Mouse (Mus musculus): ENCODE results near the gene Dlgap4. TPM values are rescaled to one million over a fixed set of nuclear protein-coding genes. Genes with fewer than 3 reads are reported as not detected.

Gene Dlgap4
- polyA plus RNA-seq, 1 experiment from 2014 or later, result 230 TPM

DNA sequence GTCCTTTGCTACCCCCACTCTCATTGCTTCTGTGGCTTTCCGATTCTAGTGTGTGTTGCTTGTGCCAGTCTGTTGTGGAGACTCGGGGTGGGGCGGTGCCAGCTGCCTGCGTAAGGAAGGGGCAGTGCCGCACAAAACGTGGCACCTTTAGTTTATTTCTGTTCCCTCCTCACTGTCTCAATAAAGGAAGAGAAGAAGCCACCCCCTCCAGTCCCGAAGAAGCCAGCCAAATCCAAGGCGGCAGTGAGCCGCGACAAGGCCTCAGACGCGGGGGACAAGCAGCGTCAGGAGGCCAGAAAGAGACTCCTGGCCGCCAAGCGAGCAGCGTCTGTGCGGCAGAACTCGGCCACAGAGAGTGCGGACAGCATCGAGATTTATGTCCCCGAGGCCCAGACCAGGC is 149.0 kb downstream of the Dlgap4 start:
- 0 out of 2 replicates have a peak, but pooled peaks cover 2% of the 10 kb centered on the region for H3K4me1 ChIP-seq (ENCODE audit: control insufficient read depth, insufficient read depth, low read length)
- no peak overlapping the region for H3K4me2 ChIP-seq (ENCODE audit: low read depth, low read length)
- peak overlapping the region; percentile 62 for H3K27ac ChIP-seq (ENCODE audit: low read depth, low read length)
- H3K4me3 ChIP-seq (ENCODE audit: low read depth, low read length), result no peak overlapping the region
- H3K27me3 ChIP-seq (ENCODE audit: control insufficient read depth, insufficient read depth, low read length), result no peaks in the 10 kb centered on the region
- no peak for ATAC-seq (ENCODE audit: low read depth)
- H3K9me3 ChIP-seq (ENCODE audit: control insufficient read depth, low read length), result no peaks in the 10 kb centered on the region
- no peak overlapping the region for H3K9ac ChIP-seq (replicated peaks; ENCODE audit: low read depth, low read length)
- WGBS, result 52% methylated on average over 21 of the region's 21 CpGs
- peaks cover 63% of the 10 kb centered on the region; the same call in 1 of the 2 replicates for H3K36me3 ChIP-seq (ENCODE audit: control insufficient read depth, insufficient read depth, low read length)

GRCm38 (mm10) chr2:156763101-156763500 is 149.6 kb downstream of the Dlgap4 start:
- Histone ChIP-seq H3K9ac (replicated peaks; ENCODE audit: low read depth, low read length) (no peak overlapping the region), H3K4me3 (ENCODE audit: low read depth, low read length) (no peak overlapping the region), H3K9me3 (ENCODE audit: control insufficient read depth, low read length) (no peaks in the 10 kb centered on the region), H3K27ac (ENCODE audit: low read depth, low read length) (no peak overlapping the region), H3K4me1 (ENCODE audit: control insufficient read depth, insufficient read depth, low read length) (0 out of 2 replicates have a peak, but pooled peaks cover 2% of the 10 kb centered on the region), H3K4me2 (ENCODE audit: low read depth, low read length) (no peak overlapping the region), H3K27me3 (ENCODE audit: control insufficient read depth, insufficient read depth, low read length) (no peaks in the 10 kb centered on the region), H3K36me3 (ENCODE audit: control insufficient read depth, insufficient read depth, low read length) (peaks cover 57% of the 10 kb centered on the region; the same call in 1 of the 2 replicates)
- 73% methylated on average over 11 of the region's 11 CpGs for WGBS
- ATAC-seq (ENCODE audit: low read depth), result 0 out of 2 replicates have a peak, but pooled peaks have one; percentile 7

DNA sequence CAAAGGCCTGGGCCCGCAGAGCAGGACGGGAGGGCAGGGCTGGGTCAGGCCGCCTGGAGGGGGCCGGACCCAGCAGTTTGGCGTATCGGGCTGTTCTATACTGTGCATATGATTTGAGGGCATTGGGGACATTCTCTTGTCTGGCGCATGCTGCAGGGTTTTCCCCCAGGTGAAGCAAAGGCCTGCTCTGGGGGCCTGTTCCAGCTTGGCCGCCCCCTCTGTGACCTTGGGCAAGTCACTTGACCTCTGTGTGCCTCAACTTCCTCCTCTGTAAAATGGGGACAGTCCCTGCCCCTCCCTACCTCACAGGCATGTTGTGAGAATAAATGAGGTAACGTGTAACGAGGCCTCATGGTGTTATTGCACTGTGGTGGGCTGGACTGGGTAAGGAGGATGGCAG is 150.5 kb downstream of the Dlgap4 start:
- H3K36me3 ChIP-seq (ENCODE audit: control insufficient read depth, insufficient read depth, low read length), result peaks cover 48% of the 10 kb centered on the region; the same call in 1 of the 2 replicates
- no peak overlapping the region for H3K27ac ChIP-seq (ENCODE audit: low read depth, low read length)
- ATAC-seq (ENCODE audit: low read depth), result no peak
- no peaks in the 10 kb centered on the region for H3K9me3 ChIP-seq (ENCODE audit: control insufficient read depth, low read length)
- H3K4me3 ChIP-seq (ENCODE audit: low read depth, low read length), result no peak overlapping the region
- no peak overlapping the region for H3K9ac ChIP-seq (replicated peaks; ENCODE audit: low read depth, low read length)
- H3K4me2 ChIP-seq (ENCODE audit: low read depth, low read length), result no peak overlapping the region
- 0 out of 2 replicates have a peak, but pooled peaks cover 2% of the 10 kb centered on the region for H3K4me1 ChIP-seq (ENCODE audit: control insufficient read depth, insufficient read depth, low read length)
- WGBS, result 94% methylated on average over 10 of the region's 10 CpGs
- no peaks in the 10 kb centered on the region for H3K27me3 ChIP-seq (ENCODE audit: control insufficient read depth, insufficient read depth, low read length)

DNA sequence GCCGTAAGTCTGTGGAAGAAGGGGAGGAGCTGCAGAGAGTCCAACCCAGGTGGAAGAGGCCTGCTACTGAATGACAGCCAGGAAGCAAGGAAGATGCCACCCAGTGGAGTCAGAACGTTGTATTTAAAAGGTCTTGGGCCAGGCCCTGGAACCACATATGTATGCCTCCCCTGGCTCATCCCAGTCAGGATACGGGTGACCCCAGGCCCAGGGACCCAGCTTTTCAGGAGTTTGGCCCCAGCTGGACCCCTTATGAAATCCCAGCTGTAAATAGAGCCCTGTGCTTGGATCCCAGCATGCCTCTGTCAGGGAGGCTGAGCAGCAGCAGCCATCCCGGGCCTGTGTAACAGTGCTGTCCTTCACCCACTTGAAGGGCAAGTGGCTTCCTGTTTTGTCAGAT is 151.2 kb downstream of the Dlgap4 start:
- no peak overlapping the region for H3K27ac ChIP-seq (ENCODE audit: low read depth, low read length)
- ATAC-seq (ENCODE audit: low read depth), result no peak
- H3K27me3 ChIP-seq (ENCODE audit: control insufficient read depth, insufficient read depth, low read length), result no peaks in the 10 kb centered on the region
- H3K9ac ChIP-seq (replicated peaks; ENCODE audit: low read depth, low read length), result no peak overlapping the region
- H3K4me2 ChIP-seq (ENCODE audit: low read depth, low read length), result no peak overlapping the region
- 0 out of 2 replicates have a peak, but pooled peaks cover 2% of the 10 kb centered on the region for H3K4me1 ChIP-seq (ENCODE audit: control insufficient read depth, insufficient read depth, low read length)
- H3K9me3 ChIP-seq (ENCODE audit: control insufficient read depth, low read length), result no peaks in the 10 kb centered on the region
- no peak overlapping the region for H3K4me3 ChIP-seq (ENCODE audit: low read depth, low read length)
- WGBS, result 80% methylated on average over 4 of the region's 4 CpGs
- H3K36me3 ChIP-seq (ENCODE audit: control insufficient read depth, insufficient read depth, low read length), result peaks cover 41% of the 10 kb centered on the region; the same call in 1 of the 2 replicates

GRCm38 (mm10) chr2:156765593-156765992 is 152.1 kb downstream of the Dlgap4 start:
- no peak overlapping the region for H3K4me2 ChIP-seq (ENCODE audit: low read depth, low read length)
- 0 out of 2 replicates have a peak, but pooled peaks cover 2% of the 10 kb centered on the region for H3K4me1 ChIP-seq (ENCODE audit: control insufficient read depth, insufficient read depth, low read length)
- H3K27ac ChIP-seq (ENCODE audit: low read depth, low read length), result no peak overlapping the region
- no peaks in the 10 kb centered on the region for H3K9me3 ChIP-seq (ENCODE audit: control insufficient read depth, low read length)
- ATAC-seq (ENCODE audit: low read depth), result no peak
- no peaks in the 10 kb centered on the region for H3K27me3 ChIP-seq (ENCODE audit: control insufficient read depth, insufficient read depth, low read length)
- H3K36me3 ChIP-seq (ENCODE audit: control insufficient read depth, insufficient read depth, low read length), result peaks cover 35% of the 10 kb centered on the region; the same call in 1 of the 2 replicates
- H3K4me3 ChIP-seq (ENCODE audit: low read depth, low read length), result no peak overlapping the region
- 91% methylated on average over 8 of the region's 8 CpGs for WGBS
- no peak overlapping the region for H3K9ac ChIP-seq (replicated peaks; ENCODE audit: low read depth, low read length)

DNA sequence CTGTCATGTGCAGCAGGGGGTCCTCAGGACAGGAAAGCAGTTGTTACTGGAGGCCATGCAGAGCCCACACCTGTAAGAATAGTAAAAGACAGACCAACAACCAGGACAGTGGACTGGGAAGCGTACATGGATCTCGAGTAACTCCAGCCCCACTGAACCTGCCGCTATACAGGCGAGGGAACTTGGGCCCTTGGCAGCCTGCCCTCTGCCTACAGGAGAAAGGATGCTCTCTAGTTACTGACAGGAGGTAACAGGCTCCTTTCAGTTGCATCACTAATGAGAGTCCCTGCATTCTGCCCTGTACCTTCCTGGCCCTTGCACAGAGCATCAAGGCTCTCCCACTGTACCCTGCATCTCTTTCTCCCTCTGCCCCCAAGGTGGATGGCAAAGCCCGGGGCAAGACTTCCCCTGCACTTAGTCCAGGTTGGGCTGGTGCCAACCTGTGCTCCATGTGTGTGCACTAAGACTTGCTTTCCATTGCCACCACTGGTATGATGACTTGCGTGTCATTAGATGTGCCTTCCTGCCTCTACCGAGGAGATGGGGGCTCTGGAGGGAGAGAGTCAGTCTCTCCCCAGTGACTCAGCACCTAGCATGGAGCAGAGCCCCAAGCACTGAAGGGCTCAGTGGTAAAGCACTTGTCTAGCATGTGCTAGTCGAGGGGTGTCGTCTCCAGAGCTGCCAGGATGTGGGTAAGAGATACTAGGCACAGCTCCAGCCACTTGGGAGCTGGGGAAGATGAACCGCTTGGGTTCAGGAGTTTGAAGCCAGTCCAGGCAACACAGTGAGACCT is 152.9 kb downstream of the Dlgap4 start:
- H3K9ac ChIP-seq (replicated peaks; ENCODE audit: low read depth, low read length), result no peak overlapping the region
- H3K27ac ChIP-seq (ENCODE audit: low read depth, low read length), result 0 out of 2 replicates have a peak overlapping the region, but pooled peaks have one; percentile 28
- no peaks in the 10 kb centered on the region for H3K27me3 ChIP-seq (ENCODE audit: control insufficient read depth, insufficient read depth, low read length)
- 0 out of 2 replicates have a peak, but pooled peaks cover 2% of the 10 kb centered on the region for H3K4me1 ChIP-seq (ENCODE audit: control insufficient read depth, insufficient read depth, low read length)
- 81% methylated on average over 10 of the region's 10 CpGs for WGBS
- H3K36me3 ChIP-seq (ENCODE audit: control insufficient read depth, insufficient read depth, low read length), result peaks cover 27% of the 10 kb centered on the region; the same call in 1 of the 2 replicates
- ATAC-seq (ENCODE audit: low read depth), result no peak
- no peak overlapping the region for H3K4me2 ChIP-seq (ENCODE audit: low read depth, low read length)
- no peak overlapping the region for H3K4me3 ChIP-seq (ENCODE audit: low read depth, low read length)
- no peaks in the 10 kb centered on the region for H3K9me3 ChIP-seq (ENCODE audit: control insufficient read depth, low read length)

DNA sequence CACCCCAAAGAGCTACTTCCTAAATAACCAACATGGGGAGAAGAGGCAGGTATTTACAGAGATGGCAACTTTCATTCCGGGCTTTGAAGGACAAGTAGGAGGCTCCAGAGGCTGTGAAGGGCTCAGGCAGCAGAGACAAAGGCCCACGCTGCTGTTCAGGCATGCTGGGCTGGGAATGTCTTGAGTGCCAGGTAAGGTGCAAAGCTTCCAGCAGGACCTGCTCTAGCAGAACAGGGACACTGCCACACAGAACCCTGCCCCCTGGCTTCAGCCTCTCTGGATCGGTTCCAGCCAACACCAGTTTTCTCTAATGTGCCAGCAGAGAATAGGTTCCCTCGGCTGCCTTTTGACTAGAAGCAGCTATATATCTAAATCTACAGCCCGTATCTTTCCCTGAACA is 153.6 kb downstream of the Dlgap4 start:
- Histone ChIP-seq H3K4me1 (ENCODE audit: control insufficient read depth, insufficient read depth, low read length) (0 out of 2 replicates have a peak, but pooled peaks cover 1% of the 10 kb centered on the region), H3K27me3 (ENCODE audit: control insufficient read depth, insufficient read depth, low read length) (no peaks in the 10 kb centered on the region), H3K9me3 (ENCODE audit: control insufficient read depth, low read length) (no peaks in the 10 kb centered on the region), H3K4me3 (ENCODE audit: low read depth, low read length) (no peak overlapping the region), H3K36me3 (ENCODE audit: control insufficient read depth, insufficient read depth, low read length) (peaks cover 20% of the 10 kb centered on the region; the same call in 1 of the 2 replicates), H3K9ac (replicated peaks; ENCODE audit: low read depth, low read length) (no peak overlapping the region), H3K27ac (ENCODE audit: low read depth, low read length) (peak overlapping the region; percentile 2; the same call in 1 of the 2 replicates), H3K4me2 (ENCODE audit: low read depth, low read length) (no peak overlapping the region)
- 60% methylated on average over 5 of the region's 5 CpGs for WGBS
- ATAC-seq (ENCODE audit: low read depth), result no peak

GRCm38 (mm10) chr2:156769274-156769673 is 155.8 kb downstream of the Dlgap4 start:
- Histone ChIP-seq H3K4me3 (ENCODE audit: low read depth, low read length) (no peak overlapping the region), H3K27me3 (ENCODE audit: control insufficient read depth, insufficient read depth, low read length) (no peaks in the 10 kb centered on the region), H3K4me2 (ENCODE audit: low read depth, low read length) (no peak overlapping the region), H3K27ac (ENCODE audit: low read depth, low read length) (no peak overlapping the region), H3K4me1 (ENCODE audit: control insufficient read depth, insufficient read depth, low read length) (no peaks in the 10 kb centered on the region), H3K9me3 (ENCODE audit: control insufficient read depth, low read length) (no peaks in the 10 kb centered on the region), H3K36me3 (ENCODE audit: control insufficient read depth, insufficient read depth, low read length) (no peaks in the 10 kb centered on the region), H3K9ac (replicated peaks; ENCODE audit: low read depth, low read length) (no peak overlapping the region)
- ATAC-seq (ENCODE audit: low read depth), result no peak
- 84% methylated on average over 12 of the region's 12 CpGs for WGBS

DNA sequence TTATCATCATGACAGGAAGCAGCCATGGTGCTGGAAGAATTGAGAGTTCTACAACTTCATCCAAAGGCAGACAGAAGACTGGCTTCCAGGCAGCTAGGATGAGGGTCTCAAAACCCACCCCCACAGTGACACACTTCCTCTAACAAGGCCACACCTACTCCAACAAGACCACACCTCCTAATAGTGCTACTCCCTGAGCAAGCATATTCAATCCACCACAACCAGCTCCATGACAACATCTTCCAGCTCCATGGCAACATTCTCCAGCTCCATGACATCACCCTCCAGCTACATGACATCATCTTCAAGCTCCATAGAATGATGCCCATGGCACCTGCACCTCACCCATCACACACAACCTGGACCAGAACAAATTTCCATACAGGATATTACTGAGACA is 160.0 kb downstream of the Dlgap4 start:
- H3K9me3 ChIP-seq (ENCODE audit: control insufficient read depth, low read length), result no peaks in the 10 kb centered on the region
- ATAC-seq (ENCODE audit: low read depth), result no peak
- no peaks in the 10 kb centered on the region for H3K27me3 ChIP-seq (ENCODE audit: control insufficient read depth, insufficient read depth, low read length)
- H3K27ac ChIP-seq (ENCODE audit: low read depth, low read length), result no peak overlapping the region
- no peak overlapping the region for H3K9ac ChIP-seq (replicated peaks; ENCODE audit: low read depth, low read length)
- H3K4me1 ChIP-seq (ENCODE audit: control insufficient read depth, insufficient read depth, low read length), result 0 out of 2 replicates have a peak, but pooled peaks cover 4% of the 10 kb centered on the region
- H3K4me2 ChIP-seq (ENCODE audit: low read depth, low read length), result no peak overlapping the region
- H3K4me3 ChIP-seq (ENCODE audit: low read depth, low read length), result no peak overlapping the region
- no peaks in the 10 kb centered on the region for H3K36me3 ChIP-seq (ENCODE audit: control insufficient read depth, insufficient read depth, low read length)
